Mouse (Mus musculus) megakaryocyte progenitor cell, adult 5-6 weeks (primary cell): Measurements from ENCODE around the gene Lin7c. TPM values are rescaled to one million over a fixed set of nuclear protein-coding genes. Genes with fewer than 3 reads are reported as not detected.

Experiments used
- ATAC-seq: replicated peaks from 2 replicates; pipeline ENCODE4 v1.8.0; 2016; ENCODE audit warnings: mild to moderate bottlenecking, moderate TSS enrichment, inconsistent platforms; ENCODE audit not compliant: poor library complexity
- total RNA-seq, 2 experiments: library from RNA; stranded (forward) in 1 of 2; stranded (reverse) in 1 of 2; fragments of 157-497, 149-512 nt in 1 of 2; fragments of 200-1000 nt in 1 of 2; gene quantifications; 2 replicates each; pipeline versions ENCODE4 v1.2.3 to v1.2.4; 2015 to 2017

Lin7c gene
- total RNA-seq, 2 experiments from 2014 or later = 57.7 to 88.4 TPM

- ATAC-seq = peak; percentile 38
Measured at GRCm38 (mm10) chr2:109935754-109936409, 45.2 kb downstream of the Lin7c start.

GRCm38 (mm10) chr2:109936410-109936755, 45.7 kb downstream of the Lin7c start:
- no peak for ATAC-seq

- no peak for ATAC-seq
Measured at GRCm38 (mm10) chr2:109941973-109942444, 51.4 kb downstream of the Lin7c start.

- ATAC-seq = no peak
Measured at GRCm38 (mm10) chr2:109942810-109943570, 52.3 kb downstream of the Lin7c start.

- ATAC-seq = no peak
Measured at GRCm38 (mm10) chr2:109944995-109945394, 54.3 kb downstream of the Lin7c start.

GRCm38 (mm10) chr2:109945532-109945931, 54.9 kb downstream of the Lin7c start:
- ATAC-seq = no peak

GRCm38 (mm10) chr2:109946426-109946825, 55.8 kb downstream of the Lin7c start:
- no peak for ATAC-seq

- no peak for ATAC-seq
Measured at GRCm38 (mm10) chr2:109949519-109949918, 58.9 kb downstream of the Lin7c start.

- ATAC-seq = no peak
Measured at GRCm38 (mm10) chr2:109950311-109950710, 59.7 kb downstream of the Lin7c start.

Other genes with a start within 250 kb of the Lin7c start
- not detected in 2 replicates for gene Bdnf, start 216.2 kb upstream of the Lin7c start, total RNA-seq (2015)
- not detected in 2 replicates for gene Bdnf, start 216.2 kb upstream of the Lin7c start, total RNA-seq (2017)
- 1.0 and 2.6 TPM in 2 replicates for gene Lgr4, start 26.8 kb downstream of the Lin7c start, total RNA-seq (2015)
- 1.1 and 4.0 TPM in 2 replicates for gene Lgr4, start 26.8 kb downstream of the Lin7c start, total RNA-seq (2017)
- gene Ccdc34, start 127.0 kb downstream of the Lin7c start, total RNA-seq (2015) = 56.3 and 65.9 TPM in 2 replicates
- 42.6 and 56.5 TPM in 2 replicates for gene Ccdc34, start 127.0 kb downstream of the Lin7c start, total RNA-seq (2017)